Mouse (Mus musculus): ENCODE results near the gene Nr1d1. TPM values are rescaled to one million over a fixed set of nuclear protein-coding genes. Genes with fewer than 3 reads are reported as not detected.

The Nr1d1 gene
- polyA plus RNA-seq, 1 experiment from 2014 or later: 1.5 TPM

DNA sequence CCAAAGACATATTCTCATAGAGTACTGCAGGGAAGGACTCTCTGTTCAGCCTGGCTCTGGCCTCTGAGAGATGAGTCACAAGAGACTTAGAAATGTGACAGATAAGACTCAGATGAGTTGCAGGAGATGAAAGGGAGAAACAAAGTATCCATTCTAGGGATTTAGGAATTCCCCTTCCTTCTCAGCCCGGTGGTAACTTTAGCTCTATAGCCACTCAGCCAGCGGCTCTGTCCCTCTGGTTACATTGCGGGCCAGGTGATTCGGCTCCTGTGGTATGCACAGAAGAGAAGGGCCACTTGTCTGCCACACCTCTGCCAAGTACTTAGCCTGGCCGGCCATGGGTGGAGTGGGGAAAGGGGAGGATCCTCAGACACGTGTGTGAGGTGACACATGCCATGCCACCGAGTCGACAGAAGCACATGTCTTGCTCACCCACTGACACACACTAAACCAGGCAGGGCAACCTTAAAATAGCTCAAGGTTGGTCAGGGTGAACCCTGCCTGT is 2.4 kb downstream of the Nr1d1 start:
- H3K4me1 ChIP-seq: peaks cover 68% of the 10 kb centered on the region
- no peaks in the 10 kb centered on the region for H3K27me3 ChIP-seq (ENCODE audit: low read depth, poor library complexity, severe bottlenecking)
- H3K9me3 ChIP-seq (replicated peaks): no peaks in the 10 kb centered on the region
- WGBS: 69% methylated on average over 8 of the region's 8 CpGs
- H3K27ac ChIP-seq: no peak overlapping the region
- DNase-seq (ENCODE audit: low spot score): no peak
- peaks cover 28% of the 10 kb centered on the region for H3K36me3 ChIP-seq
- H3K4me3 ChIP-seq: no peak overlapping the region

- H3K4me1 ChIP-seq: peaks cover 68% of the 10 kb centered on the region
- H3K9me3 ChIP-seq (replicated peaks): no peaks in the 10 kb centered on the region
- H3K4me3 ChIP-seq: no peak overlapping the region
- no peak for DNase-seq (ENCODE audit: low spot score)
- no peak overlapping the region for H3K27ac ChIP-seq
- peaks cover 28% of the 10 kb centered on the region for H3K36me3 ChIP-seq
- H3K27me3 ChIP-seq (ENCODE audit: low read depth, poor library complexity, severe bottlenecking): no peaks in the 10 kb centered on the region
- 98% methylated on average over 11 of the region's 11 CpGs for WGBS
Measured at GRCm38 (mm10) chr11:98771844-98772525, 3.1 kb downstream of the Nr1d1 start.

DNA sequence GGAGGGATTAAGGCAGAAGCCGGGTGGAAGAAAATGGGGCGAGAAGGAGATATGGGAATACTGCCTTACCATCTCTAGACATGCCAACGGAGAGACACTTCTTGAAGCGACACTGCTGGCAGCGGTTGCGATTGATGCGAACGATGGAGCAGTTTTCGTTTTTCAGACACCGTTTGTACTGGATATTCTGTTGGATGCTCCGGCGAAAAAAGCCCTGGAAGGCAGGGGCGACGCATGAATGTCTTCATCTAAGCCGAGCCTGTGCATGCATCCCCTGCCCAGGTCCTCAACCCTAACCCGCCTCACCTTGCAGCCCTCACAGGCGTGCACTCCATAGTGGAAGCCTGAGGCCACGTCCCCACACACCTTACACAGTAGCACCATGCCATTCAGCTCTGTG is 4.0 kb downstream of the Nr1d1 start:
- 94% methylated on average over 18 of the region's 18 CpGs for WGBS
- H3K9me3 ChIP-seq (replicated peaks): no peaks in the 10 kb centered on the region

GRCm38 (mm10) chr11:98770096-98770975 is 4.8 kb downstream of the Nr1d1 start:
- no peaks in the 10 kb centered on the region for H3K9me3 ChIP-seq (replicated peaks)
- H3K4me1 ChIP-seq: peaks cover 68% of the 10 kb centered on the region
- H3K27me3 ChIP-seq (ENCODE audit: low read depth, poor library complexity, severe bottlenecking): no peaks in the 10 kb centered on the region
- no peak overlapping the region for H3K27ac ChIP-seq
- DNase-seq (ENCODE audit: low spot score): no peak
- peaks cover 32% of the 10 kb centered on the region for H3K36me3 ChIP-seq
- 95% methylated on average over 26 of the region's 26 CpGs for WGBS
- no peak overlapping the region for H3K4me3 ChIP-seq

More for the DNA sequence above, 4.0 kb downstream of the Nr1d1 start:
- no peak overlapping the region for H3K4me3 ChIP-seq
- H3K27ac ChIP-seq: no peak overlapping the region
- no peak for DNase-seq (ENCODE audit: low spot score)
- peaks cover 28% of the 10 kb centered on the region for H3K36me3 ChIP-seq
- peaks cover 68% of the 10 kb centered on the region for H3K4me1 ChIP-seq
- no peaks in the 10 kb centered on the region for H3K27me3 ChIP-seq (ENCODE audit: low read depth, poor library complexity, severe bottlenecking)

DNA sequence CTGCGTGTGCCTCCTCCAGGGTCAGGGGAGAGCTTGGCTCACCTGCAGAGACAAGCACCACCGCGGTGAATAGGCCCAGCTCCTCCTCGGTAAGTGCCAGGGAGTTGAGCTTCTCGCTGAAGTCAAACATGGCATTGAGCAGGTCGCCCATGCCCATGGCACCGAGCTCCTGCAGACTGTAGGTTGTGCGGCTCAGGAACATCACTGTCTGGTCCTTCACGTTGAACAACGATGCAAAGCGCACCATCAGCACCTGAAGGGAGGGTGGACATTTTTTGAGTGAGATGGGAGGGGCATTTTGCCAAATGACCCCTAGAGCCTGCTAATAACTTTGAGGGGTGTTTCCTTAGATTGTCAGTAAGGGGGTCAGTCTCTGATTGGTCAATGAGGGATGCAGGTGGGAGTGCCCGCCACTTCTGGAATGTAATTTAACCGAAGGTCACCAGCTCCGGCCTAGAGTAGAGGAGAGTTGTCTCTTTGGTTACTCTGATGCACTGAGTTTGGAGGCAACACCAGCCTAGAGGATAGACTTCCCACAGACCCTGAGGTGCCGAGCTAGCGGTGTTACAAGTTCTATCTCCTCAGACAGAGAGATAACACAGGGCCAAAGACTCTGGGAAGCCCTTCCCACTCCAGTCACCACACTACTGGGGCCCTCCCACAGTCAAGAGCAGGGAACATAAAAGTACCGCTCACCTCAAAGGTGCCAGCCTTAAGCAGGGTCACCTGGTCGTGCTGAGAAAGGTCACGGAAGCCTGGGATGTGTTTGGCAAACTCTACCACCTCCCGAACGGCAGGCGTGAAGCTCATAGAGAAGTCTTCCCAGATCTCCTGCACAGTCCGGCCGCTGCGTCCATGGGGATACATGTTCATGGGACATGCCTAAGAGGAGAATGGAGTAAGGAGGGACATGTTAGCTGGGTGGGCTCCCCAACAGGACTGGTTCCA is 5.9 kb downstream of the Nr1d1 start:
- H3K4me1 ChIP-seq: peaks cover 64% of the 10 kb centered on the region

DNA sequence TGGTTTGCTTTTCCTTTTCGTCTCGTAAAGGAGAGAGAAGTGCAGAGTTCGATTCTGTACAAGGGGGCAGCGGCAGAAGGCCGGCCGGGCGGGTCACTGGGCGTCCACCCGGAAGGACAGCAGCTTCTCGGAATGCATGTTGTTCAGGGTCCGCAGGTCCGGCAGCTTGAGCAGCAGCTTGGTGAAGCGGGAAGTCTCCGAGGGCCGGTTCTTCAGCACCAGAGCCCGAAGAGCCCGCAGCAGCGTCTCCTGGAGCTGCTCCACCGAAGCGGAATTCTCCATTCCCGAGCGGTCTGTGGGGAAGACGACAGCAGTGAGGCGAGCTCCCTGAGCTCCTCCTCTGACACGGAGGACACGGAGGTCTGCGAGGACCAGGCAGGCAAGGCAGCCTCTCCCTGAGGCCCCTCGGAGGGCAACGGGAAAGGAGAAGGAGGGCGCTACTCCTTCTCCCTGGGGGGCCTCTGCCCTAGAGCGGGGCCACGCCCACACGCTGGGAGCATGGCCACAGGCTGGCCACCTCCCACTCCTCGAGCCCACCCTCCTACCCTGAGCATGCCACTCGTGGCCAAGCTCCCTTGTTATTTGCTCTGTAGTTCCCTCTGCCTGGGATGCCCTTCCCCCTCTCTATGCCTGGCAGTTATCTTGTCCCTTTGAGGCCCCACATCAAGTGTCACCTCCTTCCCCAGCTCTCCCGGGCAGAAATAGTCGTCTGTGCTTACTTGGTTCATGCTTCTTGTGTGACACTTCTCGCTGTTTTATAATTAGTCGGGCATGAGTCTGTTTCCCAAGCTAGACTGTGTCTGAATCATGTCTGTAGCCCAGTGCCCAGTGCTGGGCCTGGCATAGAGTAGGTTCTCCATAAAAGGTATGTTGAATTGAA is 6.8 kb downstream of the Nr1d1 start:
- Histone ChIP-seq H3K36me3 (peaks cover 51% of the 10 kb centered on the region), H3K4me3 (peak overlapping the region; percentile 38), H3K9me3 (replicated peaks) (no peaks in the 10 kb centered on the region), H3K4me1 (peaks cover 59% of the 10 kb centered on the region), H3K27ac (peak overlapping the region; percentile 58), H3K27me3 (ENCODE audit: low read depth, poor library complexity, severe bottlenecking) (no peaks in the 10 kb centered on the region)
- 29% methylated on average over 39 of the region's 39 CpGs for WGBS
- DNase-seq (ENCODE audit: low spot score): no peak

More for the DNA sequence above, 5.9 kb downstream of the Nr1d1 start:
- Histone ChIP-seq H3K9me3 (replicated peaks) (no peaks in the 10 kb centered on the region), H3K27me3 (ENCODE audit: low read depth, poor library complexity, severe bottlenecking) (no peaks in the 10 kb centered on the region), H3K27ac (no peak overlapping the region), H3K36me3 (peaks cover 42% of the 10 kb centered on the region), H3K4me3 (no peak overlapping the region)
- DNase-seq (ENCODE audit: low spot score): no peak
- 88% methylated on average over 25 of the region's 25 CpGs for WGBS

DNA sequence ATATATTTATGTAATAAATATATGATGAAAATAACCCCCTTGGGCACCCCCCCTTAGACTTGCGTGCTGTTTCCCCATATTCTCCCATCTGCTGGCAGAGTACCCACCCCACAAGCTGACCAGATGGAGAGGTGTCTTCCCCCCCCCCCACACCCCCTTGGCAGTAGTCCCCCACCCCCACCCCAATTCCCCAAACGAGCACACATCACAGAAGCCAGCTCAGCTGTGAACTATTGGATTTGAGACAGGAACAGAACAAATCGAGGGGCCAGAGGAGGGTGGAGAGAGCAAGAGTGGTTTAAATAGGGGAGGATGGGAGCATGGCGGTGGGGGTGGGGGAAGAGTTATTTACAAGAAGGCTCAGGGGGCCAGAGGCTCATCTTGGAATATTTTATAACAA is 7.4 kb downstream of the Nr1d1 start:
- 23% methylated on average over 4 of the region's 4 CpGs for WGBS
- no peaks in the 10 kb centered on the region for H3K27me3 ChIP-seq (ENCODE audit: low read depth, poor library complexity, severe bottlenecking)
- H3K36me3 ChIP-seq: peaks cover 58% of the 10 kb centered on the region
- DNase-seq (ENCODE audit: low spot score): no peak
- H3K4me1 ChIP-seq: peaks cover 52% of the 10 kb centered on the region
- H3K9me3 ChIP-seq (replicated peaks): no peaks in the 10 kb centered on the region
- peak overlapping the region; percentile 38 for H3K4me3 ChIP-seq
- H3K27ac ChIP-seq: no peak overlapping the region

DNA sequence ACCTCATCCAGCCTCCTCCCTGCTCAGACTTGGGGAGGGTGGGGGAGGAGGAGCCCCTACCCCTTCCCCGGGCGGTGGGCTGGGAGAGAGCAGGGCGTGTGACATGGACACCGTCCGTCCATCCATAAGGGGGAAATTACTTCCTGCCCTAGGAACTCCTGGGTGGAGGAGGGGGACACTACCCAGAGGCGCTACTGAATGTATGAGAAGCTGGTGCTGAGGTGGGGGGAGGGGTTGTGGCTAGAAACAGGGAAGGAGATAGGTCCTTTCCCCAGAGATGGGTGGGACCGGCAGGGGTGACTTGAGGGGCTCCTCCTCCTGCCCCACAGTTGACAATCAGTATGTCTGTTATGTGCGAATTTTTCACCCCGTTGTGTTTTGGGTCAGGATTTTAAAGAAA is 7.9 kb downstream of the Nr1d1 start:
- 0 out of 2 replicates have a peak overlapping the region, but pooled peaks have one; percentile 27 for H3K4me3 ChIP-seq
- H3K4me1 ChIP-seq: peaks cover 51% of the 10 kb centered on the region
- peaks cover 60% of the 10 kb centered on the region for H3K36me3 ChIP-seq
- H3K27ac ChIP-seq: peak overlapping the region; percentile 25
- no peaks in the 10 kb centered on the region for H3K27me3 ChIP-seq (ENCODE audit: low read depth, poor library complexity, severe bottlenecking)
- WGBS: 15% methylated on average over 9 of the region's 9 CpGs
- no peaks in the 10 kb centered on the region for H3K9me3 ChIP-seq (replicated peaks)
- DNase-seq (ENCODE audit: low spot score): no peak

- 0 out of 2 replicates have a peak overlapping the region, but pooled peaks have one; percentile 27 for H3K4me3 ChIP-seq
- no peaks in the 10 kb centered on the region for H3K9me3 ChIP-seq (replicated peaks)
- peaks cover 51% of the 10 kb centered on the region for H3K4me1 ChIP-seq
- H3K27ac ChIP-seq: peak overlapping the region; percentile 25; the same call in 1 of the 2 replicates
- peaks cover 65% of the 10 kb centered on the region for H3K36me3 ChIP-seq
- 63% methylated on average over 5 of the region's 5 CpGs for WGBS
- no peaks in the 10 kb centered on the region for H3K27me3 ChIP-seq (ENCODE audit: low read depth, poor library complexity, severe bottlenecking)
- no peak for DNase-seq (ENCODE audit: low spot score)
Measured at GRCm38 (mm10) chr11:98766816-98767215, 8.3 kb downstream of the Nr1d1 start.

DNA sequence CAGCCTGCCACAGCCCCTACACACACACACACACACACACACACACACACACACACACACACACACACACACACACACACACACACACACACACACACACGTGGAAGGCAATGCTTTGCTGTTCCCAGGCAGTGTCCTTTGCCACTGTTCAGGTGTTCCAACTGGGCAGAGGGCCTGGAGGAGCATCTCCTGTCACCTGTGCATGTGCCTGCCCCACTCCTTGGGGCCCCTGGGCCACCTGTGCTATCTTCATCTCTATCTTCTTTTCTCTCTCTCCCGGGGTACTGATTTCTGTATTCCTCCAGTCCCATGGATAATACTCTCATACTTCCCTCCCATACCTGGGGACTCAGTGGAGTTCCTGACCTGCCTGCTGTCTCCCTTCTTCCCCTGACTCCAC is 8.8 kb downstream of the Nr1d1 start:
- H3K4me1 ChIP-seq: peaks cover 47% of the 10 kb centered on the region
- H3K27me3 ChIP-seq (ENCODE audit: low read depth, poor library complexity, severe bottlenecking): no peaks in the 10 kb centered on the region
- H3K9me3 ChIP-seq (replicated peaks): no peaks in the 10 kb centered on the region
- H3K4me3 ChIP-seq: no peak overlapping the region
- H3K36me3 ChIP-seq: peaks cover 69% of the 10 kb centered on the region
- 38% methylated on average over 2 of the region's 2 CpGs for WGBS
- DNase-seq (ENCODE audit: low spot score): no peak
- H3K27ac ChIP-seq: 0 out of 2 replicates have a peak overlapping the region, but pooled peaks have one; percentile 25

- H3K27me3 ChIP-seq (ENCODE audit: low read depth, poor library complexity, severe bottlenecking): no peaks in the 10 kb centered on the region
- no peak for DNase-seq (ENCODE audit: low spot score)
- 55% methylated on average over 9 of the region's 9 CpGs for WGBS
- 0 out of 2 replicates have a peak overlapping the region, but pooled peaks have one; percentile 37 for H3K27ac ChIP-seq
- peaks cover 47% of the 10 kb centered on the region for H3K4me1 ChIP-seq
- H3K9me3 ChIP-seq (replicated peaks): no peaks in the 10 kb centered on the region
- H3K4me3 ChIP-seq: 0 out of 2 replicates have a peak overlapping the region, but pooled peaks have one; percentile 11
- peaks cover 73% of the 10 kb centered on the region for H3K36me3 ChIP-seq
Measured at GRCm38 (mm10) chr11:98765421-98766309, 9.5 kb downstream of the Nr1d1 start.

All from limb, embryonic 10.5 days (tissue).